Mouse (Mus musculus) bone marrow macrophage, adult 2 months (primary cell): ENCODE data around the gene Fndc11.

Experiments used
- CTCF ChIP-seq: IDR thresholded peaks from 2 replicates; pipeline ENCODE4 v1.5.1; 2012; ENCODE audit warnings: low read depth, mild to moderate bottlenecking, low read length, moderate library complexity
- POLR2A ChIP-seq: IDR thresholded peaks from 2 replicates; pipeline ENCODE4 v1.6.1; 2012; ENCODE audit warnings: mild to moderate bottlenecking, low read depth, low read length, borderline replicate concordance

DNA sequence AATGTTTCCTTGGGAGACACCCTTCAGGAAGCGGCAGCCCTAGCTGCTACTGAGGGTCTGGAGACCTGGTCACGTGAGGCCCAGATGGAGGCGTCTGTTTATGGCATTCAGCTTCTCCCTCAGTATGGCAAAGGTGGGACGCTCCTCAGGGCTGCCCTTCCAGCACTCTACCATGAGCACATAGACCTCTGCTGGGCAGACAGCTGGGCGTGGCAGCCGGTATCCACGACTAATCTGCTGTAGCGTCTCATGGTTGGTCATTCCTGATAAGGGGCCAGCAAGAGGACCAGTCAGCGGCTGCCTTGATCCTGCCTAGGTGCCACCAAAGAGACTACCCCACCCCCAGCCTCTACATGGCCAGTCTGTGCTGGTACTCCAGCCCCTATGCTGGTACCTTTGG, 13.7 kb upstream of the Fndc11 start:
- TF ChIP-seq CTCF (no peak), POLR2A (no peak)
